Mouse (Mus musculus): Measurements from ENCODE around the gene Usp39. TPM values are rescaled to one million over a fixed set of nuclear protein-coding genes. Genes with fewer than 3 reads are reported as not detected.

Gene Usp39
- polyA plus RNA-seq, 1 experiment: not detected

- Histone ChIP-seq H3K27ac (ENCODE audit: insufficient read depth, low read depth, low read length) (no peak overlapping the region), H3K4me3 (ENCODE audit: insufficient read depth, low read depth, low read length) (no peak overlapping the region), H3K4me1 (ENCODE audit: control insufficient read depth, insufficient read depth, low read length) (no peaks in the 10 kb centered on the region)
- WGBS: 91% methylated on average over 11 of the region's 11 CpGs
- no peak for TF ChIP-seq CTCF (IDR thresholded peaks at IDR 0.05; ENCODE audit: insufficient read depth, low read depth, low read length)
- no peak for TF ChIP-seq POLR2A (IDR thresholded peaks at IDR 0.05; ENCODE audit: insufficient read depth, low read depth, low read length)
Measured at GRCm38 (mm10) chr6:72302349-72302925, 42.5 kb downstream of the Usp39 start.

GRCm38 (mm10) chr6:72297825-72298224, 47.2 kb downstream of the Usp39 start:
- TF ChIP-seq POLR2A (IDR thresholded peaks at IDR 0.05; ENCODE audit: insufficient read depth, low read depth, low read length) (no peak), CTCF (IDR thresholded peaks at IDR 0.05; ENCODE audit: insufficient read depth, low read depth, low read length) (no peak)
- WGBS: 80% methylated on average over 3 of the region's 3 CpGs
- Histone ChIP-seq H3K27ac (ENCODE audit: insufficient read depth, low read depth, low read length) (no peak overlapping the region), H3K4me3 (ENCODE audit: insufficient read depth, low read depth, low read length) (no peak overlapping the region), H3K4me1 (ENCODE audit: control insufficient read depth, insufficient read depth, low read length) (no peaks in the 10 kb centered on the region)

GRCm38 (mm10) chr6:72292972-72293651, 51.9 kb downstream of the Usp39 start:
- Histone ChIP-seq H3K27ac (ENCODE audit: insufficient read depth, low read depth, low read length) (no peak overlapping the region), H3K4me3 (ENCODE audit: insufficient read depth, low read depth, low read length) (no peak overlapping the region), H3K4me1 (ENCODE audit: control insufficient read depth, insufficient read depth, low read length) (no peaks in the 10 kb centered on the region)
- 84% methylated on average over 12 of the region's 12 CpGs for WGBS
- no peak for TF ChIP-seq POLR2A (IDR thresholded peaks at IDR 0.05; ENCODE audit: insufficient read depth, low read depth, low read length)
- TF ChIP-seq CTCF (IDR thresholded peaks at IDR 0.05; ENCODE audit: insufficient read depth, low read depth, low read length): no peak

- Histone ChIP-seq H3K4me1 (ENCODE audit: control insufficient read depth, insufficient read depth, low read length) (no peaks in the 10 kb centered on the region), H3K27ac (ENCODE audit: insufficient read depth, low read depth, low read length) (no peak overlapping the region), H3K4me3 (ENCODE audit: insufficient read depth, low read depth, low read length) (no peak overlapping the region)
- 83% methylated on average over 3 of the region's 3 CpGs for WGBS
- TF ChIP-seq CTCF (IDR thresholded peaks at IDR 0.05; ENCODE audit: insufficient read depth, low read depth, low read length) (no peak), POLR2A (IDR thresholded peaks at IDR 0.05; ENCODE audit: insufficient read depth, low read depth, low read length) (no peak)
Measured at GRCm38 (mm10) chr6:72289484-72289883, 55.5 kb downstream of the Usp39 start.

- WGBS: 22% methylated on average over 4 of the region's 4 CpGs
- TF ChIP-seq POLR2A (IDR thresholded peaks at IDR 0.05; ENCODE audit: insufficient read depth, low read depth, low read length) (no peak), CTCF (IDR thresholded peaks at IDR 0.05; ENCODE audit: insufficient read depth, low read depth, low read length) (no peak)
- Histone ChIP-seq H3K4me1 (ENCODE audit: control insufficient read depth, insufficient read depth, low read length) (no peaks in the 10 kb centered on the region), H3K27ac (ENCODE audit: insufficient read depth, low read depth, low read length) (no peak overlapping the region), H3K4me3 (ENCODE audit: insufficient read depth, low read depth, low read length) (no peak overlapping the region)
Measured at GRCm38 (mm10) chr6:72283914-72284313, 61.1 kb downstream of the Usp39 start.

- no peak overlapping the region for H3K4me3 ChIP-seq (ENCODE audit: insufficient read depth, low read depth, low read length)
- WGBS: 74% methylated on average over 7 of the region's 7 CpGs
- H3K27ac ChIP-seq (ENCODE audit: insufficient read depth, low read depth, low read length): no peak overlapping the region
- TF ChIP-seq POLR2A (IDR thresholded peaks at IDR 0.05; ENCODE audit: insufficient read depth, low read depth, low read length) (no peak), CTCF (IDR thresholded peaks at IDR 0.05; ENCODE audit: insufficient read depth, low read depth, low read length) (no peak)
- H3K4me1 ChIP-seq (ENCODE audit: control insufficient read depth, insufficient read depth, low read length): peaks cover 3% of the 10 kb centered on the region; the same call in 1 of the 2 replicates
Measured at GRCm38 (mm10) chr6:72280410-72280998, 64.5 kb downstream of the Usp39 start.

GRCm38 (mm10) chr6:72279505-72279904, 65.5 kb downstream of the Usp39 start:
- WGBS: 86% methylated on average over 7 of the region's 7 CpGs
- H3K4me1 ChIP-seq (ENCODE audit: control insufficient read depth, insufficient read depth, low read length): peaks cover 3% of the 10 kb centered on the region; the same call in 1 of the 2 replicates
- H3K27ac ChIP-seq (ENCODE audit: insufficient read depth, low read depth, low read length): no peak overlapping the region
- TF ChIP-seq CTCF (IDR thresholded peaks at IDR 0.05; ENCODE audit: insufficient read depth, low read depth, low read length) (no peak), POLR2A (IDR thresholded peaks at IDR 0.05; ENCODE audit: insufficient read depth, low read depth, low read length) (no peak)
- H3K4me3 ChIP-seq (ENCODE audit: insufficient read depth, low read depth, low read length): no peak overlapping the region

- WGBS: 74% methylated on average over 4 of the region's 4 CpGs
- Histone ChIP-seq H3K4me1 (ENCODE audit: control insufficient read depth, insufficient read depth, low read length) (peaks cover 3% of the 10 kb centered on the region; the same call in 1 of the 2 replicates), H3K27ac (ENCODE audit: insufficient read depth, low read depth, low read length) (no peak overlapping the region), H3K4me3 (ENCODE audit: insufficient read depth, low read depth, low read length) (no peak overlapping the region)
- TF ChIP-seq CTCF (IDR thresholded peaks at IDR 0.05; ENCODE audit: insufficient read depth, low read depth, low read length) (no peak), POLR2A (IDR thresholded peaks at IDR 0.05; ENCODE audit: insufficient read depth, low read depth, low read length) (no peak)
Measured at GRCm38 (mm10) chr6:72278835-72279234, 66.1 kb downstream of the Usp39 start.

GRCm38 (mm10) chr6:72277508-72278166, 67.3 kb downstream of the Usp39 start:
- Histone ChIP-seq H3K27ac (ENCODE audit: insufficient read depth, low read depth, low read length) (no peak overlapping the region), H3K4me3 (ENCODE audit: insufficient read depth, low read depth, low read length) (no peak overlapping the region), H3K4me1 (ENCODE audit: control insufficient read depth, insufficient read depth, low read length) (peaks cover 3% of the 10 kb centered on the region; the same call in 1 of the 2 replicates)
- 58% methylated on average over 9 of the region's 9 CpGs for WGBS
- TF ChIP-seq POLR2A (IDR thresholded peaks at IDR 0.05; ENCODE audit: insufficient read depth, low read depth, low read length) (no peak), CTCF (IDR thresholded peaks at IDR 0.05; ENCODE audit: insufficient read depth, low read depth, low read length) (no peak)

All from olfactory bulb, adult 2 months (tissue).